ENCODE assay signal across 16 mouse cellular contexts in genomic region chr8:108868259-108869090, GRCm38 (mm10).
A peak's percentile ranks its signal among the peaks of the same experiment; 100 is the strongest.
DNase-seq lines count a peak whose midpoint lies in the region; ATAC-seq and TF ChIP-seq lines count a peak whose summit lies in the region.
"Had no signal": no experiment of that assay in that cellular context is flagged by ENCODE, and none has a peak within 500 bp of the region (broad histone marks: within the 10 kb centered on the region; RNA-seq: fewer than 3 reads in every experiment).

No protein-coding gene starts in this region.

- no peak overlapping the region for H3K4me2 ChIP-seq in heart, embryonic 11.5 days
- H3K4me2 ChIP-seq in kidney, embryonic 15.5 days, result no peak overlapping the region
- no peak overlapping the region for H3K4me2 ChIP-seq in kidney, embryonic 14.5 days (replicated peaks; ENCODE audit: low read depth, low read length)
- peak overlapping the region; percentile 34 for H3K4me2 ChIP-seq in liver, embryonic 12.5 days
- H3K4me2 ChIP-seq: forebrain, embryonic 12.5 days; midbrain, embryonic 13.5 days had no signal

- H3K27me3 ChIP-seq in heart, embryonic 11.5 days (ENCODE audit: control insufficient read depth, insufficient read depth, low read length), result no peaks in the 10 kb centered on the region
- no peaks in the 10 kb centered on the region for H3K27me3 ChIP-seq in kidney, embryonic 15.5 days
- no peaks in the 10 kb centered on the region for H3K27me3 ChIP-seq in kidney, embryonic 14.5 days (ENCODE audit: control insufficient read depth, insufficient read depth, low read length)
- no peaks in the 10 kb centered on the region for H3K27me3 ChIP-seq in MEL (ENCODE audit: control insufficient read depth in 1 of 2, insufficient read depth in 2 of 2, low read length in 2 of 2)
- H3K27me3 ChIP-seq in liver, embryonic 12.5 days (replicated peaks), result no peaks in the 10 kb centered on the region
- H3K27me3 ChIP-seq: forebrain, embryonic 12.5 days; midbrain, embryonic 13.5 days had no signal

- peaks cover 14% of the 10 kb centered on the region for H3K79me2 ChIP-seq in MEL (ENCODE audit: control insufficient read depth, insufficient read depth, low read length, poor library complexity)

- peak; percentile 24 to 46 (median 38); a peak in 5 of 6 replicates for TF ChIP-seq CTCF in MEL (IDR thresholded peaks at IDR 0.05 in 2 of 3, conservative IDR thresholded peaks at IDR 0.05 in 1 of 3; ENCODE audit: control insufficient read depth in 1 of 3, insufficient read depth in 1 of 3, low read depth in 2 of 3, low read length in 3 of 3, poor library complexity in 1 of 3, severe bottlenecking in 1 of 3)

- H3K4me1 ChIP-seq in heart, embryonic 11.5 days (ENCODE audit: control insufficient read depth, insufficient read depth, low read length), result peaks cover 16% of the 10 kb centered on the region
- peaks cover 63% of the 10 kb centered on the region for H3K4me1 ChIP-seq in kidney, embryonic 15.5 days
- H3K4me1 ChIP-seq in kidney, embryonic 14.5 days (ENCODE audit: control insufficient read depth, insufficient read depth, low read length), result peaks cover 31% of the 10 kb centered on the region
- peaks cover 4 to 25% of the 10 kb centered on the region in 2 experiments for H3K4me1 ChIP-seq in MEL (ENCODE audit: control insufficient read depth in 1 of 2, insufficient read depth in 2 of 2, low read length in 2 of 2)
- peaks cover 27% of the 10 kb centered on the region for H3K4me1 ChIP-seq in liver, embryonic 12.5 days

- no peak overlapping the region for H3K9ac ChIP-seq in heart, embryonic 11.5 days (ENCODE audit: low read depth, low read length)
- H3K9ac ChIP-seq in kidney, embryonic 15.5 days, result no peak overlapping the region
- no peak overlapping the region for H3K9ac ChIP-seq in kidney, embryonic 14.5 days (ENCODE audit: low read depth, low read length)
- H3K9ac ChIP-seq in MEL (ENCODE audit: control insufficient read depth, low read depth, low read length, poor library complexity, severe bottlenecking), result peak overlapping the region; percentile 75
- no peak overlapping the region for H3K9ac ChIP-seq in liver, embryonic 12.5 days
- H3K9ac ChIP-seq: forebrain, embryonic 12.5 days; midbrain, embryonic 13.5 days had no signal

- no peak overlapping the region for H3K4me3 ChIP-seq in heart, embryonic 11.5 days (ENCODE audit: low read depth, low read length)
- H3K4me3 ChIP-seq in kidney, embryonic 15.5 days (replicated peaks), result no peak overlapping the region
- no peak overlapping the region for H3K4me3 ChIP-seq in kidney, embryonic 14.5 days (ENCODE audit: low read length)
- H3K4me3 ChIP-seq in MEL (ENCODE audit: control insufficient read depth in 1 of 2, insufficient read depth in 1 of 2, low read depth in 2 of 2, low read length in 2 of 2), result peak overlapping the region; percentile 65
- no peak overlapping the region for H3K4me3 ChIP-seq in liver, embryonic 12.5 days
- H3K4me3 ChIP-seq: forebrain, embryonic 12.5 days; midbrain, embryonic 13.5 days had no signal

- no peak for TF ChIP-seq EP300 in MEL (IDR thresholded peaks at IDR 0.05; ENCODE audit: low read depth in 1 of 2, low read length in 2 of 2)

- H3K27ac ChIP-seq in heart, embryonic 11.5 days (ENCODE audit: low read depth, low read length), result 0 out of 2 replicates have a peak overlapping the region, but pooled peaks have one; percentile 2
- no peak overlapping the region for H3K27ac ChIP-seq in kidney, embryonic 15.5 days
- no peak overlapping the region for H3K27ac ChIP-seq in kidney, embryonic 14.5 days (ENCODE audit: low read depth, low read length)
- H3K27ac ChIP-seq in MEL (ENCODE audit: control insufficient read depth, low read depth, low read length), result peak overlapping the region; percentile 71
- H3K27ac ChIP-seq in liver, embryonic 12.5 days, result 0 out of 2 replicates have a peak overlapping the region, but pooled peaks have one; percentile 32
- H3K27ac ChIP-seq: forebrain, embryonic 12.5 days had no signal

- no peaks in the 10 kb centered on the region for H3K9me3 ChIP-seq in heart, embryonic 11.5 days (replicated peaks; ENCODE audit: control insufficient read depth, low read length)
- no peaks in the 10 kb centered on the region for H3K9me3 ChIP-seq in kidney, embryonic 15.5 days (replicated peaks)
- H3K9me3 ChIP-seq in kidney, embryonic 14.5 days (ENCODE audit: control insufficient read depth, low read length), result 0 out of 2 replicates have a peak, but pooled peaks cover 1% of the 10 kb centered on the region
- H3K9me3 ChIP-seq in MEL (replicated peaks; ENCODE audit: insufficient read depth, low read length), result no peaks in the 10 kb centered on the region
- H3K9me3 ChIP-seq in liver, embryonic 12.5 days (replicated peaks), result no peaks in the 10 kb centered on the region
- H3K9me3 ChIP-seq: forebrain, embryonic 12.5 days; midbrain, embryonic 13.5 days had no signal

- no peaks in the 10 kb centered on the region for H3K36me3 ChIP-seq in heart, embryonic 11.5 days (ENCODE audit: control insufficient read depth, insufficient read depth, low read length)
- H3K36me3 ChIP-seq in kidney, embryonic 15.5 days, result peaks cover 3% of the 10 kb centered on the region; the same call in 1 of the 2 replicates
- peaks cover 3% of the 10 kb centered on the region; the same call in 1 of the 2 replicates for H3K36me3 ChIP-seq in kidney, embryonic 14.5 days (ENCODE audit: control insufficient read depth, insufficient read depth, low read length)
- H3K36me3 ChIP-seq in MEL (ENCODE audit: control insufficient read depth in 1 of 2, insufficient read depth in 2 of 2, low read length in 2 of 2), result peaks cover 0 to 23% of the 10 kb centered on the region in 2 experiments; a peak in 2 of 4 replicates
- no peaks in the 10 kb centered on the region for H3K36me3 ChIP-seq in liver, embryonic 12.5 days

- no peak for DNase-seq in heart, adult 9 months (ENCODE audit: low spot score in 2 of 2)
- DNase-seq in MEL (ENCODE audit: low read depth, low spot score), result peak; percentile 63
- DNase-seq in layer of hippocampus, postnatal 14 days (ENCODE audit: low spot score in 2 of 2), result no peak
- DNase-seq in urinary bladder, adult 2 months (ENCODE audit: low spot score), result no peak
- DNase-seq: cerebellum, adult 2 months; embryo, embryonic 11 days; kidney, adult 18-20 months; right cerebral cortex, adult 18-20 months; thymus, postnatal 14 days had no signal

- 69% methylated on average over 14 of the region's 14 CpGs for WGBS in heart, embryonic 11.5 days (ENCODE audit: insufficient replicate concordance)
- 63% methylated on average over 14 of the region's 14 CpGs for WGBS in kidney, embryonic 15.5 days
- 68% methylated on average over 14 of the region's 14 CpGs for WGBS in kidney, embryonic 14.5 days
- 72% methylated on average over 13 of the region's 14 CpGs for WGBS in liver, embryonic 12.5 days (ENCODE audit: insufficient replicate concordance)

- no peak for TF ChIP-seq POLR2A in MEL (IDR thresholded peaks at IDR 0.05; ENCODE audit: control insufficient read depth in 1 of 2, insufficient read depth in 1 of 2, low read depth in 1 of 2, low read length in 2 of 2, poor library complexity in 1 of 2)

- peak; percentile 6 for TF ChIP-seq RAD21 in MEL (IDR thresholded peaks at IDR 0.05; ENCODE audit: low read depth, low read length)

- ATAC-seq in heart, embryonic 11.5 days (replicated peaks; ENCODE audit: insufficient number of reproducible peaks, low FRiP score, low TSS enrichment), result peak; percentile 52; the same call in 1 of the 2 replicates
- ATAC-seq in kidney, embryonic 15.5 days (replicated peaks; ENCODE audit: low FRiP score), result 0 out of 2 replicates have a peak, but pooled peaks have one; percentile 34
- ATAC-seq in kidney, embryonic 14.5 days (ENCODE audit: low FRiP score, low TSS enrichment), result no peak
- ATAC-seq in liver, embryonic 12.5 days, result no peak
- ATAC-seq: activated CD4-positive, CD25-positive, alpha-beta regulatory T cell, adult 4 months; midbrain, embryonic 13.5 days had no signal

TF ChIP-seq in MEL, 35 proteins besides CTCF, POLR2A, EP300 and RAD21:
- TF ChIP-seq MYC (IDR thresholded peaks at IDR 0.05; ENCODE audit: low read depth, low read length), result peak; percentile 53; the same call in 1 of the 2 replicates
- TF ChIP-seq MXI1 (IDR thresholded peaks at IDR 0.05; ENCODE audit: low read depth, low read length), result 0 out of 2 replicates have a peak, but pooled peaks have one; percentile 17
- TF ChIP-seq SMC3 (IDR thresholded peaks at IDR 0.05; ENCODE audit: low read depth, low read length), result peak; percentile 47
- no peak for TF ChIP-seq ZNF384 (IDR thresholded peaks at IDR 0.05; ENCODE audit: low read depth, low read length)
- TF ChIP-seq E2F4 (IDR thresholded peaks at IDR 0.05; ENCODE audit: borderline replicate concordance, low read depth, low read length), result 0 out of 2 replicates have a peak, but pooled peaks have one; percentile 17
- peak; percentile 88 for TF ChIP-seq USF1 (IDR thresholded peaks at IDR 0.05; ENCODE audit: low read depth, low read length)
- peak; percentile 48 for TF ChIP-seq MAX (IDR thresholded peaks at IDR 0.05; ENCODE audit: low read length)
- 0 out of 2 replicates have a peak, but pooled peaks have one; percentile 78 for TF ChIP-seq CHD1 (IDR thresholded peaks at IDR 0.05; ENCODE audit: low read depth, low read length)
- TF ChIP-seq POLR2AphosphoS2 (IDR thresholded peaks at IDR 0.05; ENCODE audit: low read length), result no peak
- TF ChIP-seq USF2 (IDR thresholded peaks at IDR 0.05; ENCODE audit: borderline replicate concordance in 1 of 2, insufficient read depth in 1 of 2, low read depth in 1 of 2, low read length in 2 of 2), result peak in 1 of 2 experiments; percentile 46; a peak in 1 of 4 replicates
- no peak for TF ChIP-seq MAFK (IDR thresholded peaks at IDR 0.05; ENCODE audit: borderline replicate concordance, low read depth, low read length)

Comparison
In these comparisons a context has a peak if more than half of its experiments do, and no peak if none do; other contexts are left out.
1. ATAC-seq: peak in heart, embryonic 11.5 days (single experiment) and kidney, embryonic 15.5 days (single experiment); none in kidney, embryonic 14.5 days (single experiment) and liver, embryonic 12.5 days (single experiment).
2. H3K27ac ChIP-seq: peak in heart, embryonic 11.5 days (single experiment), MEL (single experiment) and liver, embryonic 12.5 days (single experiment); none in kidney, embryonic 15.5 days (single experiment) and kidney, embryonic 14.5 days (single experiment).
3. H3K4me3 ChIP-seq: peak in MEL (2 of 2); none in heart, embryonic 11.5 days (single experiment), kidney, embryonic 15.5 days (single experiment), kidney, embryonic 14.5 days (single experiment) and liver, embryonic 12.5 days (single experiment).